Mouse (Mus musculus): ENCODE measurements at regions not wholly inside any gene's neighbourhood (a gene's known extent, or its start where the extent isn't known, plus 50 kb on each side); places are given as distances from the start of the nearest gene placed in this dataset.

DNA sequence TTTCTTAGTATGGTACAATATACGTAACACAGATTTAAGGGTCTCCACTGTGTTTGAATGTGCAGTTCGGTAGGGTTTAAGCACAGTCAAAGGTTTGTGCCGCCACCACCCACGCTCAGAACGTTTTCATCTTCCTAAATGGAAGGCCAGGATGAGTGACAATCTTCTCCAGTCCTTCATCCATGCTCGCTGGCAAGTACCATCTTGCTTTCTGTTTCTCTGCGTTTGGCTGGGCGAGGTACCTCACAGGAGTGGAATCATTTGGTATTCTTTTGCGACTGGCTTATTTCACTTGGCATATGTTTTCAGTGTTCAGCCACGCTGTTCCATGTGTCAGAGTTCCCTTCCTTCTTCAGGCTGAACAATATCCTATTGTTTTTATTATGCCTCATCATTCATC, 342.3 kb downstream of the Pax1 start:
- no peak for DNase-seq (ENCODE audit: low read depth, low spot score)

GRCm38 (mm10) chr2:147702330-147703063, 340.8 kb downstream of the Pax1 start:
- DNase-seq (ENCODE audit: low read depth, low spot score), result no peak

DNA sequence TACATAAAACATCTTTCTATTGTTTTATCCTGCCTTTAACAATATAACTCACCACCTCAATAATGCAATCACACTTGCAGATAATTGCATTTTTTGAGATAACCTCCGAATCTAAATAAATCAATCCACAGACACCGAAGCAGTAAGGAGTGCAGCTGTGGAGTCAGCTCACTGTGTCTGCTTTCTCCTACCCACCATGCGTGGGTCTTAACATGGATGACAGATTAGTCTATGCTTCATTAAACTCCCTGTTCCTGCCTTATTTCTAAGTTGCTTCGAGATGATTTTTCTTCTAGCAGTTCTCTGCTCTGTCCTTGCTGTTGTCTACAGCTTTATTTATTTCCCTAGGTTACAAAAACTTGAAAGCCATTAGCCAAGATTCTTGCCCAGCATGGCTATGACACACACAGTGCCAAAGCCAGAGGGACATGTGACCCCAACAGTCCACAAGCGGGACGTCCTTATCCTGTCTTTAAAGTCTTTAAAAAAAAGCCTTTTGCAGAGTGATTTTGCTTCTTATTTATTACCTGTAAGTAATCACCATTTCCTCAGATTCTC, 337.9 kb downstream of the Pax1 start:
- DNase-seq (ENCODE audit: low read depth, low spot score), result no peak

DNA sequence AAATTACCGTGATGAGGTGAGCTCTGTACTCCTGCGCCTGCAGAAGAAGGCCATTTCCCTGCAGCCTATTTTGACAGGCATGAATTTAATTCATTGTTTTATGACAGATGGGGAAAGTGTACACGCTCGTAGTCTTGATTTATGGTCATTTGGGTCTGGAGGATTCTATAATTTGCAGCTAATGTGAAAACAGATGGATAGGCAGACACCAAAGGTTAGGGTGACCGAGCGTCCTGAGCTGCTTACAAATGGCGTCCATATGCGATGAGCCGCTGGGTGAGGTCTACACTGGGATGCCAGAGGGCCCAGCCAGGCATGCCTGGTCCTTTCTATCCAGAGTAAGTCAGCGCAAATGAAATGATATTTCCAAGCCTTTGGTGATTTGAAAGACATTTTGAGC, 330.2 kb downstream of the Pax1 start:
- DNase-seq (ENCODE audit: low read depth, low spot score), result no peak

DNA sequence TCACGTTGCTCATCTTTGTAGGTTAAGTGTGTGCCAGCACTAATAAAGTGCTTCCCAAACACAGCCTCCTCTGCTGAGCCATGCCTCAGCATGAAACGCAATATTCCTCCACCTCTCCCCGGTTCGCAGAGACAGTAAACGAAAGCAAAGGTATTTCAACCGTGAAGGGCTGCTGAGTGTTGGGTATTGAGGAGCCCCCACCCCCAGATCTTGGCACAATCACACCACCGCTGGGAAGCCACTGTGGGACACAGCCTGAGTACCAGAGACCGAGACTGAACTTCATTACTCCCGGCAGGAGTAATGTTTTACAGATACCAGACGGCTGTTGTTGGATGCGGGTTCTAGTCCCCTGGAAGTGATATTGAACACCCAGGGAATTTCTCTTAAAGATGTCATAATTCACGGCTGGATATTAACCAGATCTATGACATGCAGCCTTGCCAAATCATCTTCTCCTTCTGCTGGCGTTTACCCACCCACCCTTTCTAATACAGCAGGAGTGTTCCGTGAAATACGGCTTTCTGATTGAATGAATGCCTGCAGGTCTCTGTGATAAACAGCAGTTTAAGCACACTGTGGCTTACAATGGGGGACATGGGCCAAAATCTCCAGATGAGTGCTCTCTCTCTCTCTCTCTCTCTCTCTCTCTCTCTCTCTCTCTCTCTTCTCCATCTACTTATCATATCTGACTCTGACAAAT, 328.9 kb downstream of the Pax1 start:
- DNase-seq (ENCODE audit: low read depth, low spot score), result no peak

- no peak for DNase-seq (ENCODE audit: low read depth, low spot score)
Observed at GRCm38 (mm10) chr2:147688742-147689141, 327.0 kb downstream of the Pax1 start.

GRCm38 (mm10) chr2:147656667-147657066, 294.9 kb downstream of the Pax1 start:
- DNase-seq (ENCODE audit: low read depth, low spot score), result no peak

- no peak for DNase-seq (ENCODE audit: low read depth, low spot score)
Observed at GRCm38 (mm10) chr2:147650229-147650628, 288.5 kb downstream of the Pax1 start.

DNA sequence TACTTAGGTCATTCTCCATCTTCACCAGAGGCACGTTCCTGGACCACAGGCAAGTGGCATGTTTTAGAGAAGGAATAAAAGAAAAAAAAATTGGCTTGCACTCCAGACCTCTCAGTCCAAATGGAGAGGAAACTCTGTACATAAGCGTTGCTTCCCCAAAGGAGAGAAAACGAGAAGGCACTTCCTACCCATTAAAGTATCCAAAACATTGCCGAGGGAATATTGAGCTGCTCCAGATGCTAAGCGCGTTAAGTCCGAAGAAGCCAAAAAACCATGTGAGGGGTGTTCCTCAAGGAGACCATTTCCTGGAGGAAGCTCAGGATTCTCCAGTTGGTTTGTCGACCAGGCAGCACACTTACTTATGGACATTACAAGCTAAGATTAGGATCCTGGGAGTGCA, 286.2 kb downstream of the Pax1 start:
- DNase-seq (ENCODE audit: low read depth, low spot score), result no peak

GRCm38 (mm10) chr2:147647506-147647905, 285.8 kb downstream of the Pax1 start:
- no peak for DNase-seq (ENCODE audit: low read depth, low spot score)

DNA sequence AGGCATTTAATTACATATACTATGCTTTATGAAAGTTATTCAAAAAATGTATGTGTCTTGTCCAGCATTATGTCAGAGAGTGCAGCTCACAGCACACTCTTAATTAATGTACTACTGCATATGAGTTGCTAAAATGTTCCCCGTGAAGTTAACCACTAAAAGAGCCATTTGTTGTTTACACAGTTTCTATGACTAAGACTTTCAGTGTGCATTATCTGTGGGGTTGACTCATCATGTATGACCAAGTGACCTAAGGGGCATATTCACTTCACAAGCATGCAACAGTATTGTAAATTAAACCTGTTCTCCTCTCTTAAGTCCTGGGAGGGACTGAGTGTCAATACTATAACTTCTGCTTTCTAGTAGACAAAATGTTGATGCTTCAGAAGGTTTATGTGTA, 276.2 kb downstream of the Pax1 start:
- DNase-seq (ENCODE audit: low read depth, low spot score), result no peak

GRCm38 (mm10) chr2:147632737-147633136, 271.0 kb downstream of the Pax1 start:
- no peak for DNase-seq (ENCODE audit: low read depth, low spot score)

GRCm38 (mm10) chr2:147629716-147630115, 268.0 kb downstream of the Pax1 start:
- no peak for DNase-seq (ENCODE audit: low read depth, low spot score)

DNA sequence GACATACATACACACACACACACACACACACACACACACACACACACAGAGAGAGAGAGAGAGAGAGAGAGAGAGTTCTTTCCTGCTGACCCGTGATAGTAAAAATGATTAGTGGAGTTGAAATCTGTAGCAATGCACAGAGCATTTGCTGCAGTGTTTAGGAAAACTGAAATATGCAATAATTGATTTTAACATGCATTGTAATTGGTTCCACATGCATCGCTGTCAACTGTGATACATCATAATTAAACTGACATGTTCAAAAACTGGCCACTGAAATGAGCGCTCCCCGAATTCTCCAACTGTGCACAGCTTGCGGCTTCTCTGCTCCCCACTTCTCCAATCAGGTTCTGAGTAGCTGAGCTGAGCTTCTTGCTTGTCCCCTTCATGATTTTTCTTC, 265.4 kb downstream of the Pax1 start:
- no peak for DNase-seq (ENCODE audit: low read depth, low spot score)

DNA sequence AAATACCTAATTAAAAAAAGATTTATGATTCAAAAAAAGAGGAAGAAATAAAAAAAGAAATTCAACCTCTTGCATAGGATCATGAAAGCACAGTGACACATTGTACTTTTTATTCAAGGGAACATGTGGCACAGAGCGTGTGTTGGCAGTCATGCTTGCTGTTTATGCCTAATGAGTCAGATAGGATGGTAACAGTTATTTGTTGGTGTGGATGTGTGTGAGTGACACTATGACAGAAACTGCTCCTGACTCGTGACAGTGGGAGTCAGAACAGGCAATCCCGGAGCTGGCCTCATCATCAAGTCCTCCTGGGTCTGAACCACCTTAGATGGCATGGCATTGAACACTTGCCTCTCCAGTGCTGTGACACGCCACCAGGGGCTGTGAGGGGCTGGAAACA, 261.4 kb downstream of the Pax1 start:
- no peak for DNase-seq (ENCODE audit: low read depth, low spot score)

DNA sequence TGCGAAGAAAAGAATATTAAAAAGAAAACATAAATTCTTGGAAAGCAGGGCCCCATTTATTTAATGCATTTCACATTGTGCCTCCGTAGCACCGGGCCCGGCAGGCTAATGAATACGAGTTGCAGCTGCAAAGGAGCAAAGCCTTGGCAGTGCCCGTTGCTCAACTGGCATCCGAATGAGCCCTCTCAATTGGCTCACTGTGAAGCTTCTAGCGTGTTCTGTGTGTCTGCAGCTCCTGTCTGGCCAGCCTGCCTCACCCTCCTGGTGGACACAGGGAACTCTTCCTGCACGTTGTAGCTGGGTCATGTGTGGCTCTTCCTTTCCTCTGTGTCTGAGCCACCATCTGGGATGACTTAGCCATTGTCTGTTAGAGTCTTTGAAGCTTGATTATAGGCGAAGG, 256.1 kb downstream of the Pax1 start:
- no peak for DNase-seq (ENCODE audit: low read depth, low spot score)

DNA sequence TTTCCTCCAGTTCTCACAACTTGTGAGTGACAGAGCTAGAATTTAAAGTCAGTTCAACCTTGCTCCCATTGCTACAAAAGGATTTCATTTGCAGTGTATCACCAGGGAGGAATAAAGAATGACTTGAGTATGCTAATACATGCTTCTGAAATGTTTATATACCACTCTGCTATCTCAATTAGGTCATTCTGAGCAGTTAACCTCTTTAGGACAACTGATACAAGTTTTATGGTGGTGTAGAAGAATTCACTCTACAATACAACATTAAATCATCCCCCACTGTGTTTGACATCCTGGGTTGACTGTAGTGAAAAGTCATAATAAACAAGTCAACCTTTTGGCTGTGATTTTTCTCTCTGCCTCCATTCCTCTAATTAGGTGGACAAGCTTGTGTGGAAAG, 248.6 kb downstream of the Pax1 start:
- DNase-seq (ENCODE audit: low read depth, low spot score), result no peak

DNA sequence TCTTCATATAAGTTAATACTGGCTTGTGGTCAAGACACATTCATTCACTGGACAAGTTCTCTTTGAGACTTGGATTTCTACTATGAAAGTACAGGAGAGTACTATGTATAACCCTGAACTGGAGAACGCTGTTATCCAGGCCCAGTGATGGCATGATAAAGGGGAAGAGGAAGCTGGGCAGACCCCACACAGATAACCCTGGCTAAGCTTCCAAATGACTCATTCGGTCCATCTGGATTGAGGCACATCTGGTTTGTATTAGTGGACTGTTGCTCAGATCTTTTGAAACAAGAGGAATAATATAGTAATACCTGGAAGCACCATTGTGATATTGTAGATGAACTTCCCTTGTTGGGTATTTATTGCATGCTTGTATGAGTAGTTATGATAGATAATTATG, 239.9 kb downstream of the Pax1 start:
- no peak for DNase-seq (ENCODE audit: low read depth, low spot score)

- no peak for DNase-seq (ENCODE audit: low read depth, low spot score)
Observed at GRCm38 (mm10) chr2:147572413-147572812, 210.7 kb downstream of the Pax1 start.

DNA sequence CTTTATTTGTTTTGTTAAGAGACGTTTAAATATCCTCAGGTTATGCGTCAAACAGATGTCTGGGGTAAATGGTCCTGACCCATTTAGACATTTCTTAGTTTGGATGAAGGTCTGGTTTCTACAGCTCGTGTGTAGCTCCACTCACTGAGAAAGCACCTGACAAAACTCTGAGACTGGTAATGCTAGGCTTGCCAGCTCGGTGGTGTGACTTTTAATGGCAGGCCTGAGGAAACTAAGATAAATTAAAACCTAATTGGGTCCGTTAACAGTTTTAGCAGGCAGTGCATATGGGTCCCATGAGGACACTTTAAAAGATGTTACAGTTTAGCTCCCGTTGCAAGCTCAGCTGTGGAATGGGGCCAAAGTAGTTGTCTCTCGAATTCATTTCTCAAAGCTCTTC, 199.5 kb downstream of the Pax1 start:
- no peak for DNase-seq (ENCODE audit: low read depth, low spot score)

DNA sequence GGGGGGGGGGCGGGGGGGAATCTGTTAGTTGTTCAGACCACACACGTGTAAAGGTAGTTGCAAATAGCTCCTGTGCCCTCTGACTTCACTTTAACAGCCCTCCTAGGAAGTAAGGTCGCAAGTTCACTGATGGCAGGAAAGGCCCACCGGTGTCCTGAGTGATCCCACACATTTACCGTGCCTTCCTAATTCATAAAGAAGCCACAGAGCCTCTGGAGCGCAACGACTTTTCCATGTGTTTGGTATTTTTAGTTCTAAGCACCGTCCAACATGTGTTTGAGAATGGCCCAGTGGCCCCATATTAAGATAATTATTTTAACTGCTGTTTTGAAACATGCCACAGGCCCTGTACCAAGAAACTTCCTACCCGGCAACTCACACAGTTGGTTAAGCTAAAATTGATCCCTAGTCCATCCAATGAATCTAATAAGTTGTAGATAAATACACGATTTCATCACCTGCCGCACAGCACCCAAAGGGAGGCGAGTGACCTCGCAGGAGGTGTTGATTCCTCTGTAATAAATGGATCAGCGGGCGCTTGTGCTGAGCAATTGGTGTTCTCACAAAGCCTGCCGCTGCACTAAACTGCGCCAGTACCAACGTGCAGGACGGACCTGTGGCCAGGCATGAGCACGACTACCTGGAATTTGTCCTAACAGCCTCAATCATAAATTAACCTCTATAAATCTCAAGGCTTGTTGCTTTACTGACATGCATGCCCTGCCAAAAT, 198.9 kb downstream of the Pax1 start:
- DNase-seq (ENCODE audit: low read depth, low spot score), result no peak

- no peak for DNase-seq (ENCODE audit: low read depth, low spot score)
Observed at GRCm38 (mm10) chr2:147529161-147529560, 167.4 kb downstream of the Pax1 start.
